Mouse (Mus musculus): ENCODE measurements at regions not wholly inside any gene's neighbourhood (a gene's known extent, or its start where the extent isn't known, plus 50 kb on each side); places are given as distances from the start of the nearest gene placed in this dataset.

DNA sequence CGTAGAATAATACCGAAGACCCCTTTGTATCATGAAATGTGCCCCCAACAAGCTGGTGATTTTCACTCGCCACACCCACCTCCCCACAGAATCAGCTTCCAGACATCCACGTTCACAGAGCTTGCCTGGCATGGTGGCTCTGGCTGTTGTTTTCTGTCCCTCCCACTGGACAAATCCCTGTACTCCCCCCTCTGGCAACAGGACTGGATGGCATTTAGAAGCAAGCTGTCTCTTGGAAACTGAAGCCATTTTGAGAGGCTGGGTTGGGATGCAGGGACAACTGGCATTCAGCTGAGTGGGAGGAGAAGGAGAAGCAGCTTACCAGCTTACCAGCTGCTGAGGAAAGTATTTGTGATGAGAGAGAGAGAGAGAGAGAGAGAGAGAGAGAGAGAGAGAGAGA, 105.6 kb upstream of the Spdl1 start:
- TF ChIP-seq POLR2A (IDR thresholded peaks at IDR 0.05; ENCODE audit: borderline replicate concordance, insufficient read depth, low read length) (no peak), CTCF (IDR thresholded peaks at IDR 0.05; ENCODE audit: borderline replicate concordance, insufficient read depth, low read depth, low read length) (no peak)
